Mouse (Mus musculus) embryonic fibroblast, embryonic 13.5 days (primary cell): ENCODE data around the gene Hspa8. TPM values are rescaled to one million over a fixed set of nuclear protein-coding genes. Genes with fewer than 3 reads are reported as not detected.
A peak's percentile ranks its signal among the peaks of the same experiment; 100 is the strongest.

ENCODE experiments used
- H3K27ac ChIP-seq: 2 replicates; pipeline ENCODE4 v1.5.1; 2012; ENCODE audit warnings: low read length, control low read depth, inconsistent platforms; ENCODE audit not compliant: insufficient read depth
- H3K4me1 ChIP-seq: 2 replicates; pipeline ENCODE4 v1.6.1; 2011; ENCODE audit warnings: low read length; ENCODE audit not compliant: control insufficient read depth, insufficient read depth
- H3K4me3 ChIP-seq: 2 replicates; pipeline ENCODE4 v1.5.1; 2011; ENCODE audit warnings: mild to moderate bottlenecking, control low read depth, low read length; ENCODE audit not compliant: insufficient read depth
- CTCF ChIP-seq: IDR thresholded peaks from 2 replicates; pipeline ENCODE4 v1.5.1; 2011; ENCODE audit warnings: mild to moderate bottlenecking, control low read depth, low read length, moderate library complexity, borderline replicate concordance; ENCODE audit not compliant: insufficient read depth
- POLR2A ChIP-seq: IDR thresholded peaks from 2 replicates; pipeline ENCODE4 v1.6.1; 2011; ENCODE audit warnings: low read depth, mild to moderate bottlenecking, control low read depth, low read length, moderate library complexity
- polyA plus RNA-seq: library from polyadenylated mRNA; stranded (reverse); fragments of >200 nt; gene quantifications from 2 replicates; pipeline ENCODE4 v1.2.4, GENCODE M21; 2011; ENCODE audit warnings: low read depth; ENCODE audit not compliant: missing spikeins, insufficient read length

Gene Hspa8
- polyA plus RNA-seq, 1 experiment = 2,507 TPM

GRCm38 (mm10) chr9:40851515-40851914 lies 50.7 kb downstream of the Hspa8 start:
- Histone ChIP-seq H3K4me1 (no peaks in the 10 kb centered on the region), H3K4me3 (no peak overlapping the region), H3K27ac (no peak overlapping the region)
- TF ChIP-seq CTCF (no peak), POLR2A (no peak)

DNA sequence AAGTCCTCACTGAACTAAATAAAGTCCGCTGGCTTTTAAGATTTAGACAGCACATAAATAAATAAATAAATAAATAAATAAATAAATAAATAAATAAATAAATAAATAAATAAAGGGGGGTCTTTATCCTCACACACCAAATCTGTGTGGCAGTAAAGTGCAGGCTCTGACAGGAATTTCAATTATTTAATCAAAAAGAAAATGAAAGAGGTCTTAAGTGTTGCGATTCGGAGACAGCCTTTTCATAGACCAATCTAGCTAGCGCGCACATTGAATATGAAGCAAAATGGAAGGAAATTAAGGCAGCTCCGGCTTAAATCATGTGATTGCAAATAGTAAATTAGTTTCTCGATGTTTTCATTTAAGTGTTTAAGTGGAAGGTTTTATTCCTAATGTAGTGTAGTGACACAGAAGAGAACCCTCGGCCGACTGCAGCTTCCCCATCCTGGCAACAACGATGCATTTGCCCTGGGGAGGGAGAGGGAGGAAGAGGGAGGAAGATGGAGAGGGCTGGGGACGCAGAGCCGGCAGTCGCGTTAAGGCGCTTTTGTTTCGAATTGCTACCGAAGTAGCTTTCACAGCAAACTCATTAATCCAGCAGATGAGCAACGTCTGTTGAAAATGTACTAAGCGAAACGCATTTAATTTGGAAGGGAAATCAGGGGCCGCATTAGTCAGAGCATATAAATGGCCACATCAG lies 57.8 kb downstream of the Hspa8 start:
- H3K4me3 ChIP-seq = peak overlapping the region; percentile 27

GRCm38 (mm10) chr9:40859196-40859595 lies 58.4 kb downstream of the Hspa8 start:
- H3K4me1 ChIP-seq = no peaks in the 10 kb centered on the region
- H3K4me3 ChIP-seq = no peak overlapping the region
- TF ChIP-seq POLR2A (no peak), CTCF (no peak)
- no peak overlapping the region for H3K27ac ChIP-seq

More for the DNA sequence above, 57.8 kb downstream of the Hspa8 start:
- Histone ChIP-seq H3K4me1 (no peaks in the 10 kb centered on the region), H3K27ac (no peak overlapping the region)
- no peak for TF ChIP-seq CTCF
- no peak for TF ChIP-seq POLR2A

Other genes with a start within 250 kb of the Hspa8 start
- gene Gm21915, start 130.4 kb upstream of the Hspa8 start, polyA plus RNA-seq = not detected in 2 replicates
- 32.3 and 61.2 TPM in 2 replicates for gene Clmp, start 115.0 kb upstream of the Hspa8 start, polyA plus RNA-seq
- not detected in 2 replicates for gene Bsx, start 73.1 kb downstream of the Hspa8 start, polyA plus RNA-seq
- gene Jhy, start 163.1 kb downstream of the Hspa8 start, polyA plus RNA-seq = not detected in 2 replicates
- not detected in 2 replicates for gene Crtam, start 203.6 kb downstream of the Hspa8 start, polyA plus RNA-seq